Mouse (Mus musculus): ENCODE data around the gene Tbrg1.

DNA sequence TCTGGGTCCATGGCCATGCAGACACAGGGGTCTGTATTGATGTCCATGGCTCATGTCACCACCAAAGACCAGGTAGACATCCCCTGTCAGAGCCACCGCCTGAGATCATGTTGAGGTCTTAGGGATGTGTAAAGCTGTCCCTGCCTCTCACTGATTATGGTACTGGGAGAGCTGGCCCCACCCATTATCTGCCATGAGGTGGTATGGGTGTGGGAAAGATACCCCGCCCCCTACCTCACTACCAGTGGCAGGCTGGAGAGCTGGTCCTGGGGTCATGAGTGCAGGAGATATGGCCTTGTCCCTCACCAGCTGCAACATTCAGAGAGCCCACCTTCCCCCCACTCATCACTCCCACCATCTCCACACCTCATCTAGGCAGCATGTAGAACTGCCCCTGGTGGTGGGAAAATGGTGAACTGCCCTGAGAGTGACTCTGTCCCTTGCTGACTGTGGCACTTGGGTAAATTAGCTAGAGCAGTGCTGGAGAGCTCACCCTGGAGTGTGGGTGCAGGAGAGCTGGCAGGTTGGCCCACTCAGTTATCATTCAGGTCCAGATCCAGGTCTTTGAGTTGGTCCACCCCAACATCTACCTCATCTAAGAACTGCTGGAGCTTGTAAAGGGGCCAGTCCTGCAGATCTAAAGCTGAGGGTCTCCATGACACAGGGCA is 56.4 kb downstream of the Tbrg1 start:
- no peak for TF ChIP-seq CTCF (IDR thresholded peaks at IDR 0.05; ENCODE audit: borderline replicate concordance, insufficient read depth, low read depth, low read length)
- TF ChIP-seq POLR2A (IDR thresholded peaks at IDR 0.05; ENCODE audit: borderline replicate concordance, insufficient read depth, low read length) = no peak
